Mouse (Mus musculus) cerebellum, adult 2 months (tissue): Measurements from ENCODE around the gene Phactr4.

ENCODE experiments used
- CTCF ChIP-seq: fragments of 200-500 bp; IDR thresholded peaks from 2 replicates; pipeline ENCODE4 v1.5.1; 2011; ENCODE audit warnings: low read depth, mild to moderate bottlenecking, control low read depth, low read length, moderate library complexity, borderline replicate concordance; ENCODE audit not compliant: insufficient read depth
- POLR2A ChIP-seq: fragments of 200-500 bp; IDR thresholded peaks from 2 replicates; pipeline ENCODE4 v1.6.1; 2011; ENCODE audit warnings: low read length, control low read depth, borderline replicate concordance; ENCODE audit not compliant: insufficient read depth

GRCm38 (mm10) chr4:132421556-132421922, 750 bp downstream of the Phactr4 start:
- TF ChIP-seq POLR2A (no peak), CTCF (no peak)
